Mouse (Mus musculus): Measurements from ENCODE around the gene Scp2.
"Not testable (repeated sequence)": the region's sequence is repeated elsewhere in the genome, so short reads cannot be mapped to it uniquely, and the experiment has no call there.

Scp2 gene

GRCm38 (mm10) chr4:108144880-108145279 is at the start of gene Scp2:
Gene Scp2 (minus strand): TSS chr4:108144998.
- DNase-seq (ENCODE audit: low spot score in 2 of 2), result no peak

- no peak for DNase-seq (ENCODE audit: low spot score in 2 of 2)
These were observed 48.1 kb upstream of the Scp2 start for GRCm38 (mm10) chr4:108192821-108193323.

GRCm38 (mm10) chr4:108182278-108182677 is 37.5 kb upstream of the Scp2 start:
- no peak for DNase-seq (ENCODE audit: low spot score in 2 of 2)

DNA sequence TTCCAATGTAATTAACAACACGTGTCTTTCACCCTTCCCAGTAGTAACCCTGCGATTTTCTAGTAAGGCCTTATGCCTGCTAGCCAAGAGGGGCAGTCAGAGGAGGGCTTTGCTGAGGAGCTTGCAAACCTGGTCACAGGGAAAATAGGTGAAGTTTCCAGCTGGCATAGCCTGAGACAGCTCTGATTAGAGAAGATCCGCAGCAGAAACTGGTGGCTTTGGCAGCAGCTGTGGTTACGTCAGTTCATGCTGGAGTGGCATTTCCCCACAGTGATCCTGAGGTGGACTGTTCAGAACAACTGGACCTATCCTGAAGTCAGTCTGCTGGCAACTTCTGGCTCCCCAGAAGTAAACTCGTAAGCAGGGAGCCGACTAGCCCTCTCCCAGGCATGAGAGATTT is 23.3 kb upstream of the Scp2 start:
- no peak for DNase-seq (ENCODE audit: low spot score in 2 of 2)

- no peak for DNase-seq (ENCODE audit: low spot score in 2 of 2)
These were observed 22.1 kb upstream of the Scp2 start for GRCm38 (mm10) chr4:108166874-108167273.

GRCm38 (mm10) chr4:108165152-108165895 is 20.5 kb upstream of the Scp2 start, which contains the start of gene Echdc2:
Gene Echdc2 (plus strand): TSS chr4:108165437.
- DNase-seq (ENCODE audit: low spot score in 2 of 2), result peak in 1 of 2 experiments; percentile 8

DNA sequence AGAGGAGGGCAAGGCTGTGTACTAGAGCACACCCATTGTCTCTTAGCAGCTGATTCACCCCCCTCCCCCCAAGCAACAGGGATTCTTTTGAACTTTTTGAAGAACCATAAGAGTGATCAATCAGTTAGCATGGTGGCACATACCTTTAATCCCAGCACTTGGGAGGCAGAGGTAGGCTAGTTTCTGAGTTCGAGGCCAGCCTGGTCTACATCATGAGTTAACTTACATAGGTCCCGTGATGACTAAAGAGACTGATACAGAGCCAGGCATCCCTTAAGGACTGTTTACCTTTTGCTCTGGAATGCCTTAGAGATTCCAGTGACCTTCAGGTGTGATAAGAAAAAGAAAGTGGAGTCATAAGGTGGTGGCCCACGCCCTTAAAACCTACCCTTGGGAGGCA is 18.5 kb upstream of the Scp2 start:
- DNase-seq (ENCODE audit: low spot score in 2 of 2), result no peak

DNA sequence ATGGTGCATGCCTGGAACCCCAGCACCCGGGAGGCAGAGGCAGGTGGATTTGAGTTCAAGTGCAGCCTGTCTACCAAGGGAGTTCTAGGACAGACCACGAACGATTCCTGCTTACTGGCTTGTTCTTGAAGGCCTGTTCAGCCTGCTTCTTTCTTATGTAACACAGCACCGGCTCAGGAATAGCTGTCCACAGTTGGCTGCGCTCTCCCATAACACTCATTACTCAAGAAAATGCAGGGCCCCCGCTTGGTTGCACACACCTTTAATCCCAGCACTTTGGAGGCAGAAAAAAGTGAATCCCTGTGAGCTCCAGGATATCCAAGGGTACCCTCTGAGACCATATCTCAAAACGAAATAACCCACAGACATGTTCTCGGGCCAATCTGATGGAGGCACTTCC is 17.1 kb upstream of the Scp2 start:
- no peak for DNase-seq (ENCODE audit: low spot score in 2 of 2)

DNA sequence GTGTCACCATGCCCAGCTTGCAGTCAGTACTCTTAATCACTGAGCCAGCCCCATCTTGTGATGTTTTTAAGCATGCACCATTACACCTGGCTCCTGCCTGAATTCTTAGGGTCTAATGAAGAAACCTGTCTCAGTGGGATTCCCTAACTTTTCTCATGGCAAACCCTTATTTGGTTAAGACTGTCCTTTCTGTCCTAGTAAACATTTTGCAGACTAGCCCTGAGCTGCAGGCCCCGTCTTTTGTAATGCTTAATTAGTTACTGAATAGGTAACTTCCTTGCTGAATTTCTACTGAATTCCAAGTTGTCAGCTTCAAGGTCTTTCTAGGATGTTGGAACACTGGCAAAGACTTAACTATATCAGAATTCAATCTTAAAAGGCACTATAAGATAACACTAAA is 10.3 kb upstream of the Scp2 start:
- not testable (repeated sequence) for DNase-seq (ENCODE audit: low spot score in 2 of 2)

DNA sequence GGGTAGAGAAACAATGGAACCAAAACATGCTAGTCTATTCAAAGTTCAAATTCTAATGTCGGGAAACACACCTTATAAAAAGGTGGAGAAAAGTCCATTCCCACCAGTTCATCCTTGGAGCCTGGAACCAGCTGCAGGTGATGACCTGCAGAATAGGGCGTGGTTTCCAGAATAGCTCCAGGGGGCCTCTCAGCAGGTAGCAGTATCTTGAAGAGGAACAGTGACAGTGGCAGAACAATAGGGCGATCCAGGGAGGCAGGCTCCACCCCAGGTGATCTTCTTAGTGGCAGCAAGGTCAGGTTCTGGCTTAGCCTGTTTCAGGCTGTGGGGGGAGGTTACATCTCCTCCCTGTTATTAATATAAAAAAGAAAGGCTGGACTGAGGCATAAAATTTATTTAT is 756 bp upstream of the Scp2 start:
- DNase-seq (ENCODE audit: low spot score in 2 of 2), result not testable (repeated sequence)

DNA sequence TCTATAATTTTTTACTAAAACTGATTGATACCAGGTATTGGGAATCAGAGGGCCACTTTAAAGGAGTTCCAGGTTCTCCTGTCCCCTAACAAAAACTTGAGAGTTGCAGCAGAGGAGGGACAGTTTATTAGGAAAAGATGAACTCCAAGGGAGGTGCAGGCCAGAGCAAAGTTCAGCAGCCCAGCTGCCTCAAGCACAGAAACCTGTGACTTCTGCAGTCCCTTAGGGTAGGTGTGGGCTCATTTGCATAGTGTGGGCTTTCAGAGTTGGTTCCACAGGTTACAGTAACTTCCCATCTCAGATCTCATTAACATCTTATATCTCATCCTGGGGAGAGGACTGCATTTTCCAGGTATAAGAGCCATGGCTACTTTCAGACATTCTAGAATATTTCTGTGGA is 1.0 kb downstream of the Scp2 start:
- DNase-seq (ENCODE audit: low spot score in 2 of 2), result no peak

DNA sequence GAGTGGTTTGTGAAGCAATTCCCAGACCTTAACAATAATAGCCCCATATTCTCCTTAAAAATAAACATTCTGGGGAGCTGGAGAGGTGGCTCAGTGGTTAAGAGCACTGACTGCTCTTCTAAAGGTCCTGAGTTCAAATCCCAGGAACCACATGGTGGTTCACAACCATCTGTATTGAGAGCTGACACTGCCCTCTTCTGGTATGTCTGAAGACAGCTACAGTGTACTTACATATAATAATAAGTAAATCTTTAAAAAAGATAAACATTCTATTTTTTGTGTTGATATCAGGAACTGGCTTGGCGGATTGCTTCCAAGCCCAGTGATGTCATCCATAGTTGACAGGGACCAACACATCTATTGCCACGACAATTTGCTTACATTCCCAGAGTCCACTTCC is 1.6 kb downstream of the Scp2 start:
- not testable (repeated sequence) for DNase-seq (ENCODE audit: low spot score in 2 of 2)

GRCm38 (mm10) chr4:108136938-108137337 is 7.9 kb downstream of the Scp2 start:
- no peak for DNase-seq (ENCODE audit: low spot score in 2 of 2)

- no peak for DNase-seq (ENCODE audit: low spot score in 2 of 2)
These were observed 14.3 kb downstream of the Scp2 start for GRCm38 (mm10) chr4:108130452-108130851.

GRCm38 (mm10) chr4:108128339-108128738 is 16.5 kb downstream of the Scp2 start:
- no peak for DNase-seq (ENCODE audit: low spot score in 2 of 2)

GRCm38 (mm10) chr4:108127516-108127915 is 17.3 kb downstream of the Scp2 start:
- DNase-seq (ENCODE audit: low spot score in 2 of 2), result no peak

DNA sequence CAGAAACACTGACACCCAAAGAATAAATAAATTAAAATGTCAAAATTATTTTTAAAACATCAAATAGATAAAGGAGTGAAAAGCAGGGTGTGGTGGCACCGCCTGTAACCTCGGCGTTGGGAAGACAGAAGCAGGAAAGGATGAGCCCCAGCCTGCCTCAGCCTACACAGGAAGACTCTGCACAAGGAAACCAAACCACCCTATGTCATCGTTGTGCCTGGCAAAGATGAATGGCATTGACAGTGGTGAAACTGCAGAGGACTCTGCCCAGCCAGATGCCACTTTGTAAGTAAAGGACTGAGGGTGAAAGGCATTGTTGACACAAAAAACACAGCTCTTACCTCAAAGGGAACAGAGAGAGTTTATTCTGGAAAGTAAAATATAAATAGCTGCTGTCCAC is 18.5 kb downstream of the Scp2 start:
- no peak for DNase-seq (ENCODE audit: low spot score in 2 of 2)

DNA sequence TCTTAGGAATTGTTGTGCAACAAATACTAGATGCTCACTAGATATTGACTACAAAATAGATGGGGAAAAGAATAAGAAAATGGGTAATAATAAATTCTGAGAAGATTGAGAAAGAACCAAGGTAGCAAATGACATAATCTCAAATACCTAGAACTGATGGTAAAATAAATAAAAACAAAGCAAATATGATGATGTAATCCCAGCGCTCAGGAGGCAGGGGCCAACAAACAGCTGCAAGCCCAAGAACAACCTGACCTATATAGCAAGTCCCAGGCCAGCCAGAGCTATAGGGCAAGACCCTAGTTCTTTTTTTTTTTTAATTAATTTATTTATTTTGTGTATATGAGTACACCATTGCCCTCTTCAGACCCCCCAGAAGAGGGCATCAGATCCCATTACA is 20.7 kb downstream of the Scp2 start:
- DNase-seq (ENCODE audit: low spot score in 2 of 2), result no peak

DNA sequence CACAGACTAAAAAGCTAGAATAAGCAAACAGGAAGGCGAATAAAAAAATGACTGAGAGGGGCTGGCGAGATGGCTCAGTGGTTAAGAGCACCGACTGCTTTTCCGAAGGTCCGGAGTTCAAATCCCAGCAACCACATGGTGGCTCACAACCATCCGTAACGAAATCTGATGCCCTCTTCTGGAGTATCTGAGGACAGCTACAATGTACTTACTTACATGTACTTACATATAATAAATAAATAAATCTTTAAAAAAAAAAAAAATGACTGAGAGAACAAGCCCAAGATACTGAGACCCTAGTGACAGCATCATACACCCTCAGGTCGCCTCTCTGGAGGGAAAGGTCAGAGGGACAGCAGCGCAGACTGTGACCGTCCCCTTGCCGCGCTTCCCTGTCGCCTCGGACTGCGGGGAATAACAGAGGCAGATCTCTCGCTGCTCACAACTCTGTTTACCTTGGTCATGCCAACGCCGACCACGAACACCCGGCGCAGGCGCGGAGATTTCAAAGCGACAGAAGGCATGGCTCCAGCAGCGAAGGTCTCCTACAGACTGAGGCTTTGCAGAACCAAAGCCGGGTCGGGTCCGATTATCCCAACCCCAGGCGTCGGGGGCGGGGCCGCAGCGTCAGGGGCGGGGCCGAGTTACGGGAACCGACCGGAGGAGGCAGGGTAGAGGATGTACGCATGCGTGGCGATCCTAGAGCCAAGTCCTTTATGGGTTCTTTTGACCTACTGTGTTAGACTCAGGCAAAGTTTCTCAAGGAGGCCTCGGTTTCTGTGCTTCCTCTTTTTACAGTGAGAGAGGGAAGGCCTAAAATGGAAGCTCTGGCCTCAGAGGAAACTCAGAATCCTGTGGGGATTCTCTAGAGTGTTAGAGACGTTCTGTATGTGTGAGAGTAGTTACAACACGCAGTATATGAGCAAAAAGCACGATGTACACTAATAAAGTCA is 26.6 kb downstream of the Scp2 start:
- DNase-seq (ENCODE audit: low spot score in 2 of 2), result peak; percentile 84 to 93

- no peak for DNase-seq (ENCODE audit: low spot score in 2 of 2)
These were observed 27.3 kb downstream of the Scp2 start for GRCm38 (mm10) chr4:108117488-108117887.

DNA sequence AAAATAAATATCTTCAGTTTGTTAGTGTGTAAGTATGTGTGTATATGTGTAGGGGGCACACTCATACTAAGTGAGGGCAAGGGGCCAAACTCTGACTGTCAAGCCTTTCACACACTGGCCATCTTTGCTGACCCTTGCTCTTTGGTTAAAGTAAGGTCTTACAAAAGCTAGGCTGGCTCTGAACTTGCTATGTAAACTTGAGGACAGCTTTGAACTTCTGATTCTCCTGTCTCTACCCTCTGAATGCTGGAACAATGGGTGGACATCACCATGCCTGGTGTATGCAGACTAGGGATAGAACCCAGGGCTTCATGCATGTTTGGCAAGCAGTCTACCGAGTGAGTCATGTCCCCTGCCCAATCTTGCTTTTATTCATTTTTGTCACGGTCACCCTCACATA is 28.3 kb downstream of the Scp2 start:
- DNase-seq (ENCODE audit: low spot score in 2 of 2), result no peak

DNA sequence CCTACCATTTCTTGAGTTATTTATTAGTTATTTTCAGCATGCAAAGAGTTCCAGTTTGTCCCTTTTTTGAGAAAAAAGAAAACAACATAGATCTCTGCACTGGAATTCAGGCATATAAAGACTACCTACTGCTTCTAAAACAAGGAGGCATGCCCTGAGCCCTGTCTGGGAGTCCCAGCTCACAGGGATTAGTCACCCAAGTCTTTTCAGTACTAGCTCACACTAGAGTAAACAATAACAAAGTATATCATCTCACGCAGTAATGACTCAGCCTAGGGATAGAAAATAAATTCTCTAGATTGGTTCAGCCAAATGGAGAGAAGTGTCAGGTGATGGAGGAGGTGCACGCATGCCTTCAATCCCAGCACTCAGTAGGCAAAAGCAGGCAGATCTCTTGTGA is 34.1 kb downstream of the Scp2 start:
- no peak for DNase-seq (ENCODE audit: low spot score in 2 of 2)

GRCm38 (mm10) chr4:108109728-108110127 is 35.1 kb downstream of the Scp2 start:
- no peak for DNase-seq (ENCODE audit: low spot score in 2 of 2)
